Mouse (Mus musculus): ENCODE measurements around the gene Dnaaf5. TPM values are rescaled to one million over a fixed set of nuclear protein-coding genes. Genes with fewer than 3 reads are reported as not detected.

The Dnaaf5 gene
- 5.8 to 11.9 TPM (median 6.1 TPM) in 3 replicates for total RNA-seq (2017)

DNA sequence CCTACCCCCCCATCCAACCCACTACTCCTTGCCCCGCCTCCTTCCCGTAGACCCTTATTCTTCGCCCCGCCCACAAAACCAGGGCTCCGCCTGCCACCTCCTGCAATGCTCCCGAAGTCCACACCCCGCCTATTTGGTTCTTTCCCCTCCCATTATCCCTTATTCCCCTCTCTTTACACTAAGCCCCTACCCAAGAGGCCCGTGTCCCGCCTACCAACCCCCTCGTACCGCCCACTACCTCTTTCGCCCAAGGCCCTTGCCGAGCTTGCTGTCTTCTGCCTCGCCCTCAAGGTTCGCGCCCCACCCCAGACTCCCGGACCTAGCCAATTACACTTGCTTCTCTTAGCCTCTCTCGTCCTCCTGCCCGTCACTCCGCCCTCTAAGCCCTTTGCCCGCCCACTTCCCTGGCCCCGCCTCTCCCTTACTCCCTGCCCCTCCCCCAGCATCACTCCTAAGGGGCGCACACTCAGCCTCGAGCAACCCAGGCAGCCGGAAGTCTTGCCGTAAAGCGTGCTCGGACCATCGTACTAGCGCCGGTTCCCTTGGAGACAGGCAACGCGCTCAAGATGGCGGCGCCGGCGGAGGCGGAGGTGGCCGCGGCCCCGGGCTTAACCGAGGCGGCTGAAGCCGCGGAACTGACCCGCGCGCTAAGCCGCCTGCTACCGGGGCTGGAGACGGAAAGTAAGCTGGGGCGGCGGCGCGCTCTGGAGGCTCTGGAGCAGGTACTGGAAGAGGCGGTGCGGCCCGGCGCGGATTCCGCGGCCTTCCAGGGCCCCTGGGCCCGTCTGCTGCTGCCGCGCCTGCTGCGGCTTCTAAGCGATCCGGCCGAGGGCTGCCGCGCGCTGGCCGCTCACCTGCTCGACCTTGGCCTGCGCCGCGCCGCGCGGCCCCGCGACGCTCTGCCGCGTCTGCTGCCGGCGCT is at the start of gene Dnaaf5, which contains the start of gene Prkar1b:
Dnaaf5 (plus strand) TSS at position 543 of the 922 bp plus-strand sequence.
Prkar1b (minus strand) TSS at position 321 of the 922 bp plus-strand sequence.
- ATAC-seq (replicated peaks; ENCODE audit: insufficient number of reproducible peaks, low FRiP score, low TSS enrichment, poor library complexity, severe bottlenecking), result peak; percentile 97

DNA sequence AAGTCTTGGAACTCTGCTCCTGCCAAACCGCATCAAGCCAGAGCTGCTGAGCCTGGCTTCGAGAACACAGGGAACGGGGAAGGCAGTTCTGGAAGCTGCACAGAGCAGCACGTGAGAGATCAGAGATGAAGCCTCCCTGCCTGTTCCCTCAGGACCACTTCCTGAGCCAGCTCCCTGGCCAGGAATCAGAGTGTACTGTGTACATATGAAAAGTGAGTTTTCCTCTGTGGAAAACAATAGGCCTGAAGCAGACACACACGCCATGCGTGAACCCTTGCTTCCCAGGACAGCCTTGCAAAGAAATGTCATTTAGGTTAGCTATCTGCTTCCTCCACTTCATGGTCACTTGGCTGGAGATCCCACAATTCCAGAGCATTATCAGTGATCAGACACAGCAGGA is 48.2 kb upstream of the Dnaaf5 start:
- no peak for ATAC-seq (replicated peaks; ENCODE audit: insufficient number of reproducible peaks, low FRiP score, low TSS enrichment, poor library complexity, severe bottlenecking)

DNA sequence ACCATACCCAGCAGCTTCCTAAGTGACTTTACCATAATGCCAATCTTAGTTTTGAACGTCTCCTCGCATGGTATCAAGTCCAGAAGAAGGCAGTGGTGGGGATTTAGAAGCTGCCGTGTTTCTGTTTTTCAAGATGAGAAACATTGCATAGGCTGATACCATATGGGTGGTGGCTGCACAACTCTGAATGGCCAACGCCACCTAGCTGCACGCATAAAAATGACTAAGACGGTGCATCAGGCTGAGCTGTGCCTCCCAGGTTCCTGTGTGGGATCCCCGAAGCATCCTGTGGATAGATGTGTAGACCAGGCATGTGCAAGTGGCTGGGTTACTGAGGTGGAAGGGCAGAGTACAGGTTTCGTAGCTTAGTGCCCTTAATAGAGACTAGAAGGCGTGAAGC is 42.2 kb upstream of the Dnaaf5 start:
- ATAC-seq (replicated peaks; ENCODE audit: insufficient number of reproducible peaks, low FRiP score, low TSS enrichment, poor library complexity, severe bottlenecking), result no peak

DNA sequence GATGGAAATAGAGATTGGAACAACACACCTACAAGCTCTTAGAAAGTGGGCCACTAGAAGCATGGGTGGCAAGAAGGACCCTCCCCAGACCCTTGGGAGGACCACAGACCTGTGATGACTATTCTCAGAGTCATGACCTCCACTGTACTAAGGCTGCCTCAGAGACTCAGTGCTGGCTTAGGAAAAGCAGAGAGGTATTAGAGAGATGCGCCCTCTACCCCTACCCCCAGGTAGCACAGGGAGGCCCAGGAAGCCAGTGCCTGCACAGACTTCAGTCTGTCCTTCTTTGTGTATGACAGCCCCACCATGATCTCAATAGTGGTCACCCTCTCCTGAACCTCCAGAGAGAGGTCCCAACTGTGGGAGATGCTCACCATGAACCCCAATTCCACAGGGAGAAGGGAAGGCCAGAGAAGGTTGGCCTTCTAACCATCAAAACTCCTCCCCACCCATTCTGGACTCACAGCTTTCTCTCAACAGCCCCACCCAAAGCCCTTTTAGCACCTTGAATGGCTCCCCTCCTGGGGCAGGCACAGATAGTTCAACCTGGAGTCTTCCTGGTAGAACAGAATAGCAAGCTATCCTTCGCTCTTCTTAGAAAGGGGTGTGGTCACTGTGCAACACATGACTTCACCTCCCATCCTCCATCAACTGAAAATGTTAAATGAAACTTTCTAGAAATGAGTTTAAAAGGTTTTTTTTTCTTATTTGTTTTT is 39.7 kb upstream of the Dnaaf5 start:
- no peak for ATAC-seq (replicated peaks; ENCODE audit: insufficient number of reproducible peaks, low FRiP score, low TSS enrichment, poor library complexity, severe bottlenecking)

GRCm38 (mm10) chr5:139111991-139112390 is 38.0 kb upstream of the Dnaaf5 start:
- ATAC-seq (replicated peaks; ENCODE audit: insufficient number of reproducible peaks, low FRiP score, low TSS enrichment, poor library complexity, severe bottlenecking), result no peak

- no peak for ATAC-seq (replicated peaks; ENCODE audit: insufficient number of reproducible peaks, low FRiP score, low TSS enrichment, poor library complexity, severe bottlenecking)
Observed at GRCm38 (mm10) chr5:139112418-139112817, 37.6 kb upstream of the Dnaaf5 start.

GRCm38 (mm10) chr5:139114876-139115275 is 35.1 kb upstream of the Dnaaf5 start:
- no peak for ATAC-seq (replicated peaks; ENCODE audit: insufficient number of reproducible peaks, low FRiP score, low TSS enrichment, poor library complexity, severe bottlenecking)

GRCm38 (mm10) chr5:139115507-139115906 is 34.5 kb upstream of the Dnaaf5 start:
- ATAC-seq (replicated peaks; ENCODE audit: insufficient number of reproducible peaks, low FRiP score, low TSS enrichment, poor library complexity, severe bottlenecking), result no peak

GRCm38 (mm10) chr5:139118139-139118960 is 31.7 kb upstream of the Dnaaf5 start:
- no peak for ATAC-seq (replicated peaks; ENCODE audit: insufficient number of reproducible peaks, low FRiP score, low TSS enrichment, poor library complexity, severe bottlenecking)

DNA sequence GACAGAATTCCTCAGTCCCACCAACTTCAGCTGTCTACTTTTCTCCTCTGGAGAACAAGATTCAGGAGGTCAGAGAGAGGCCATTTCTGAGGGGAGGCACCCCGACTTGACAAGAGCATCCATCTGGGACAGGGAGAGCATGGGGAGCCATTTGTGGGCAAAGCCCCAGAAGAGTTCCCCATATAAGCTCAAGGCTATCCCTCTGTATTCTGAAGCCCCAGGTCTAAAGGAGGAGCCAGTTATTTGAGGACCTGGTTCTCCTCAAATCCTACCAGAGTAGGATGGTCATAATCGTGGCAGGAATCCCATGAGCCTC is 31.1 kb upstream of the Dnaaf5 start:
- no peak for ATAC-seq (replicated peaks; ENCODE audit: insufficient number of reproducible peaks, low FRiP score, low TSS enrichment, poor library complexity, severe bottlenecking)

DNA sequence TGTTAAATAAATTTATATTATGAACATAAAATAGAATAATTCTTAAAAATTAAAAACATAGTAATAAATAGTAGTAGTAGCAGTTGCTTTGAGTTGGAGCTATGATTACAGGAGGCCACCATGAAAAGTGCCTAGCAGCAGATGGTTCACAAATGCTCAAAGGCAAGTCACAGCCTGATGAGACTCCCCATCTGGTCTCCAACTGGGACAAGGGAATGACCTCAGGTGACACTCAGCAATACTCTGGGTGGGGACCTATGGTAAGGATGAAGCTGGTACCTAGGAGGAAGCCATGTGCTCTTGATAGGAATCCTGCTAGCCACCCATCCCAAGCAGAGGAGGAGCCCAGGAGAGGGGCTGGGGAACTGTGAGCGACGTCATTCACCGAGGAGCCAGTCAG is 24.3 kb upstream of the Dnaaf5 start:
- ATAC-seq (replicated peaks; ENCODE audit: insufficient number of reproducible peaks, low FRiP score, low TSS enrichment, poor library complexity, severe bottlenecking), result no peak

- ATAC-seq (replicated peaks; ENCODE audit: insufficient number of reproducible peaks, low FRiP score, low TSS enrichment, poor library complexity, severe bottlenecking), result no peak
Observed at GRCm38 (mm10) chr5:139128476-139129065, 21.5 kb upstream of the Dnaaf5 start.

DNA sequence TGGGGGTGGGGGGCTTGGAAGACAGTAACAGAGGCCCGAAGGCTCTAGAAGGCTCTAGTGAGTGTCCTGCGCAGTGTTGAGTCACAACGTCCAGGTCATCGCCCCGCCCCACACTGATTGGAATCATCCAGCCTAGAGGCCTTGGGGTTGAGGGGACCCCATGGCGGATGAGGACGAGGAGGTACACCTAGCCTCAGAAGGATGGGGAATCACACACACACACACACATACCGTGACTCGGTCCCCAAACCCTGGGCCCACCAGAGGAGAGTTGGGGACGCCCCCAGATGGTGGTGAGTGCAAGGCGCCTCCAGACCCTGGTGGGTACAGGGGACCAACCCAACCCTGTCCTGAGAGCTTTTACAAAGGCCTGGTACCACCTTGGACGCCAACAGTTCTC is 20.9 kb upstream of the Dnaaf5 start:
- ATAC-seq (replicated peaks; ENCODE audit: insufficient number of reproducible peaks, low FRiP score, low TSS enrichment, poor library complexity, severe bottlenecking), result no peak

GRCm38 (mm10) chr5:139129572-139130151 is 20.4 kb upstream of the Dnaaf5 start:
- ATAC-seq (replicated peaks; ENCODE audit: insufficient number of reproducible peaks, low FRiP score, low TSS enrichment, poor library complexity, severe bottlenecking), result no peak

DNA sequence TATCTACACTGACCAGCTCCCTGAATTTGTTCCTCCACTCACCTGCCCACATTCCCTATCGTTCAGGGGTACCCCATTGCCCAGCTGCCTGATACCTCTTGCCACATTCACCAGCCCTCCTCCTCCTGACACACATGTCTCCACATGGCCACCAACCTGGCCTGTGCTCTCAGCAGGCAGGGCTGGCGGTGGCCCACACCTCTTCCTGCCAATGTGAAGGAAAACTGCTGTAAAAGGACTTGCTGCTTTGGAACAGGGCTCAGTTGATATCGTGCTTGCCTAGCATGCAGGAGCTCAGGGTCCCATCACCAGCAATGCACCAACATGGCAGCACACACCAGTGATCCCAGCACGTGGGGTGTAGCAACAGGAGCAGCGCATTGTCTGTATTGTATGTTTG is 19.7 kb upstream of the Dnaaf5 start:
- ATAC-seq (replicated peaks; ENCODE audit: insufficient number of reproducible peaks, low FRiP score, low TSS enrichment, poor library complexity, severe bottlenecking), result no peak

DNA sequence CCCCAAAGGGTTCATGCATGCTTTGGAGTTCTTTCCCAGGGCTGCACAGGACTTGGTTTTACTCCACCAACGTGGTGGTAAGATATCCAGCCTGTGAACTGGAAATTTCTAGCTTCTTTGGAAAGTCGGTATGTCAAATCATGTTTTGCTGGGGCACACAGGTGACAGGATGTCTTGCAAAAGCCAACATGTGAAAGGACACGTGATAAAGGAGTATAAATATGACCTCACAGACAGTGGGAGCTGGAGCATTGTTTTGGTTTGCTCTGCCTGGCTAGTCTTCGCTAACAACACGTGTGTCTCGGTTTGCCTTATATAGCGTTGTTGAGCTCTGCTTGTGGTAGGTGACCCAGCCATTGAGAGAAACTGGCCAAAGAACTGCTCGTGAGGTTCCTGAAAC is 15.5 kb upstream of the Dnaaf5 start:
- no peak for ATAC-seq (replicated peaks; ENCODE audit: insufficient number of reproducible peaks, low FRiP score, low TSS enrichment, poor library complexity, severe bottlenecking)

DNA sequence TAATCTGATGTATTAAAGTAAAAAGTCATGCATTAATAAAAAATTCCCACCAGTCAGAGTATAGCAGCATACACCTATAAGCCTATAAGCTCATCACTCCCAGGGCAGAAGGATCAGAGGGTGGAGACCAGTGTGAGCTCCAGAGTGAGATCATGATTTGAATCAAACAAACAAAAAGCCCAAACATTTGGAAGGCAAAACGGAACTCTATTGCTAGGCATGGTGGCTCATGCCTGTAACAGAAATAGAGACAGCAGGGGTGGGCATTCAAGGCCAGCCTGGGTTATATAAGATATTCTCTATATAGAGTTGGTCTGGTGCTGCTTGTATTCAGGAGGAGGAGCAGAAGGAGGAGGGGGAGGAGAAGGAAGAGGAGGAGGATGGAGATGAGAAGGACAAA is 13.7 kb upstream of the Dnaaf5 start:
- ATAC-seq (replicated peaks; ENCODE audit: insufficient number of reproducible peaks, low FRiP score, low TSS enrichment, poor library complexity, severe bottlenecking), result no peak

GRCm38 (mm10) chr5:139137176-139137575 is 12.8 kb upstream of the Dnaaf5 start:
- ATAC-seq (replicated peaks; ENCODE audit: insufficient number of reproducible peaks, low FRiP score, low TSS enrichment, poor library complexity, severe bottlenecking), result no peak

All from monocyte, adult 5-6 weeks (primary cell).